Mouse (Mus musculus): ENCODE measurements around the gene Krt15.

GRCm38 (mm10) chr11:100120331-100120730, 15.4 kb downstream of the Krt15 start:
- no peak for TF ChIP-seq POLR2A (IDR thresholded peaks at IDR 0.05; ENCODE audit: control insufficient read depth, low read depth, low read length)
- no peak for TF ChIP-seq CTCF (IDR thresholded peaks at IDR 0.05; ENCODE audit: control insufficient read depth, insufficient read depth, insufficient replicate concordance, low read depth, low read length)

All from testis, adult 2 months (tissue).